Mouse (Mus musculus) heart, embryonic 12.5 days (tissue): Measurements from ENCODE around the gene Senp7. TPM values are rescaled to one million over a fixed set of nuclear protein-coding genes. Genes with fewer than 3 reads are reported as not detected.
A peak's percentile ranks its signal among the peaks of the same experiment; 100 is the strongest.
"Not testable (repeated sequence)": the region's sequence is repeated elsewhere in the genome, so short reads cannot be mapped to it uniquely, and the experiment has no call there.

Source experiments
- ATAC-seq: fragments of 200-750 bp; cut with Nextera tagmentation; 2 replicates; pipeline ENCODE4 v1.8.0; 2017; ENCODE audit warnings: moderate TSS enrichment, moderate library complexity; ENCODE audit not compliant: insufficient number of reproducible peaks, low FRiP score
- H3K27ac ChIP-seq: fragments of 300-500 bp; sonication (generic); 2 replicates; pipeline ENCODE4 v1.5.1; 2016; ENCODE audit warnings: mild to moderate bottlenecking, moderate library complexity; ENCODE audit not compliant: poor library complexity, severe bottlenecking
- H3K27me3 ChIP-seq: fragments of 300-500 bp; sonication (generic); replicated peaks from 2 replicates; pipeline ENCODE4 v1.6.1; 2016; ENCODE audit warnings: mild to moderate bottlenecking, moderate library complexity
- H3K36me3 ChIP-seq: fragments of 300-500 bp; sonication (generic); 2 replicates; pipeline ENCODE4 v1.6.1; 2016; ENCODE audit warnings: mild to moderate bottlenecking, moderate library complexity
- H3K4me1 ChIP-seq: fragments of 300-500 bp; sonication (generic); replicated peaks from 2 replicates; pipeline ENCODE4 v1.6.1; 2016; ENCODE audit warnings: mild to moderate bottlenecking
- H3K4me2 ChIP-seq: fragments of 300-500 bp; sonication (generic); 2 replicates; pipeline ENCODE4 v1.6.1; 2016; ENCODE audit warnings: mild to moderate bottlenecking, moderate library complexity
- H3K4me3 ChIP-seq: fragments of 300-500 bp; sonication (generic); 2 replicates; pipeline ENCODE4 v1.5.1; 2016; ENCODE audit warnings: mild to moderate bottlenecking
- H3K9ac ChIP-seq: fragments of 300-500 bp; sonication (generic); 2 replicates; pipeline ENCODE4 v1.6.1; 2016; ENCODE audit warnings: mild to moderate bottlenecking, moderate library complexity
- H3K9me3 ChIP-seq: fragments of 300-500 bp; sonication (generic); replicated peaks from 2 replicates; pipeline ENCODE4 v1.6.1; 2016; ENCODE audit warnings: mild to moderate bottlenecking, moderate library complexity
- WGBS: fragments of 180-500 bp; shearing (Covaris S2); methylation state at CpG from one replicate; pipeline ENCODE4 v1.1.7; 2016; 5-methylcytosine and 5-hydroxymethylcytosine counted together
- polyA plus RNA-seq: library from polyadenylated mRNA; unstranded; fragments of >200 nt; fragmentation: Nextera tagmentation; extraction: Ambion mirVana; gene quantifications from 2 replicates; pipeline ENCODE4 v1.2.1, GENCODE M21; 2016

Senp7 gene
- polyA plus RNA-seq, 1 experiment from 2014 or later, result 20.8 TPM

GRCm38 (mm10) chr16:56068523-56069070 lies 20.5 kb downstream of the Senp7 start:
- 82% methylated on average over 6 of the region's 6 CpGs for WGBS
- no peaks in the 10 kb centered on the region for H3K4me1 ChIP-seq
- no peak overlapping the region for H3K4me2 ChIP-seq
- no peak overlapping the region for H3K4me3 ChIP-seq
- H3K36me3 ChIP-seq, result no peaks in the 10 kb centered on the region
- ATAC-seq, result no peak
- H3K27ac ChIP-seq, result no peak overlapping the region
- peaks cover 5% of the 10 kb centered on the region; the same call in 1 of the 2 replicates for H3K27me3 ChIP-seq
- H3K9ac ChIP-seq, result no peak overlapping the region
- no peaks in the 10 kb centered on the region for H3K9me3 ChIP-seq

- no peaks in the 10 kb centered on the region for H3K27me3 ChIP-seq
- peaks cover 4% of the 10 kb centered on the region; the same call in 1 of the 2 replicates for H3K4me1 ChIP-seq
- ATAC-seq, result peak; percentile 85
- no peaks in the 10 kb centered on the region for H3K9me3 ChIP-seq
- H3K4me2 ChIP-seq, result peak overlapping the region; percentile 19; the same call in 1 of the 2 replicates
- WGBS, result 34% methylated on average over 5 of the region's 5 CpGs
- H3K36me3 ChIP-seq, result no peaks in the 10 kb centered on the region
- 0 out of 2 replicates have a peak overlapping the region, but pooled peaks have one; percentile 24 for H3K9ac ChIP-seq
- H3K27ac ChIP-seq, result peak overlapping the region; percentile 67
- no peak overlapping the region for H3K4me3 ChIP-seq
Measured at GRCm38 (mm10) chr16:56071317-56072232, 23.4 kb downstream of the Senp7 start.

GRCm38 (mm10) chr16:56072533-56072932 lies 24.4 kb downstream of the Senp7 start:
- Histone ChIP-seq H3K36me3 (no peaks in the 10 kb centered on the region), H3K9ac (no peak overlapping the region), H3K27me3 (no peaks in the 10 kb centered on the region), H3K4me3 (no peak overlapping the region), H3K9me3 (no peaks in the 10 kb centered on the region), H3K27ac (no peak overlapping the region), H3K4me1 (peaks cover 6% of the 10 kb centered on the region; the same call in 1 of the 2 replicates), H3K4me2 (no peak overlapping the region)
- no peak for ATAC-seq
- WGBS, result 80% methylated on average over 6 of the region's 6 CpGs

- H3K4me3 ChIP-seq, H3K27me3 ChIP-seq, ATAC-seq, H3K9ac ChIP-seq, H3K4me1 ChIP-seq, H3K4me2 ChIP-seq, H3K36me3 ChIP-seq, H3K9me3 ChIP-seq, H3K27ac ChIP-seq: not testable (repeated sequence)
- 88% methylated on average over 6 of the region's 6 CpGs for WGBS
Measured at GRCm38 (mm10) chr16:56073150-56073549, 25.0 kb downstream of the Senp7 start.

- H3K9ac ChIP-seq, result no peak overlapping the region
- H3K4me1 ChIP-seq, result peaks cover 6% of the 10 kb centered on the region; the same call in 1 of the 2 replicates
- 60% methylated on average over 1 of the region's 1 CpGs for WGBS
- 0 out of 2 replicates have a peak, but pooled peaks cover 2% of the 10 kb centered on the region for H3K36me3 ChIP-seq
- H3K4me2 ChIP-seq, result no peak overlapping the region
- H3K9me3 ChIP-seq, result no peaks in the 10 kb centered on the region
- peak; percentile 36 for ATAC-seq
- H3K27me3 ChIP-seq, result no peaks in the 10 kb centered on the region
- H3K4me3 ChIP-seq, result no peak overlapping the region
- H3K27ac ChIP-seq, result no peak overlapping the region
Measured at GRCm38 (mm10) chr16:56074122-56074521, 26.0 kb downstream of the Senp7 start.

GRCm38 (mm10) chr16:56074565-56074964 lies 26.4 kb downstream of the Senp7 start:
- no peaks in the 10 kb centered on the region for H3K9me3 ChIP-seq
- no peaks in the 10 kb centered on the region for H3K27me3 ChIP-seq
- no peak overlapping the region for H3K9ac ChIP-seq
- H3K4me3 ChIP-seq, result no peak overlapping the region
- H3K36me3 ChIP-seq, result 0 out of 2 replicates have a peak, but pooled peaks cover 2% of the 10 kb centered on the region
- peaks cover 6% of the 10 kb centered on the region; the same call in 1 of the 2 replicates for H3K4me1 ChIP-seq
- ATAC-seq, result no peak
- peak overlapping the region; percentile 90 for H3K27ac ChIP-seq
- 65% methylated on average over 5 of the region's 5 CpGs for WGBS
- H3K4me2 ChIP-seq, result no peak overlapping the region

GRCm38 (mm10) chr16:56075222-56076111 lies 27.3 kb downstream of the Senp7 start:
- WGBS, result under 1% methylated on average over 47 of the region's 66 CpGs

GRCm38 (mm10) chr16:56076121-56076869 lies 28.2 kb downstream of the Senp7 start:
- Histone ChIP-seq H3K36me3 (0 out of 2 replicates have a peak, but pooled peaks cover 2% of the 10 kb centered on the region), H3K27me3 (no peaks in the 10 kb centered on the region), H3K27ac (peak overlapping the region; percentile 90), H3K4me1 (peaks cover 6% of the 10 kb centered on the region; the same call in 1 of the 2 replicates), H3K4me3 (peak overlapping the region; percentile 80), H3K9me3 (no peaks in the 10 kb centered on the region), H3K4me2 (peak overlapping the region; percentile 66), H3K9ac (peak overlapping the region; percentile 84)
- WGBS, result 15% methylated on average over 11 of the region's 11 CpGs
- ATAC-seq, result no peak

More at GRCm38 (mm10) chr16:56075222-56076111, 27.3 kb downstream of the Senp7 start:
- Histone ChIP-seq H3K9me3 (no peaks in the 10 kb centered on the region), H3K9ac (peak overlapping the region; percentile 84), H3K4me3 (peak overlapping the region; percentile 80), H3K4me2 (peak overlapping the region; percentile 66), H3K27ac (peak overlapping the region; percentile 90), H3K36me3 (0 out of 2 replicates have a peak, but pooled peaks cover 2% of the 10 kb centered on the region), H3K4me1 (peaks cover 6% of the 10 kb centered on the region; the same call in 1 of the 2 replicates), H3K27me3 (no peaks in the 10 kb centered on the region)
- peak; percentile 85 for ATAC-seq

GRCm38 (mm10) chr16:56079419-56079818 lies 31.3 kb downstream of the Senp7 start:
- H3K27me3 ChIP-seq, result no peaks in the 10 kb centered on the region
- H3K36me3 ChIP-seq, result peaks cover 2% of the 10 kb centered on the region
- H3K9me3 ChIP-seq, result no peaks in the 10 kb centered on the region
- WGBS, result 85% methylated on average over 1 of the region's 1 CpGs
- no peak overlapping the region for H3K27ac ChIP-seq
- no peak overlapping the region for H3K9ac ChIP-seq
- peaks cover 6% of the 10 kb centered on the region; the same call in 1 of the 2 replicates for H3K4me1 ChIP-seq
- no peak for ATAC-seq
- no peak overlapping the region for H3K4me3 ChIP-seq
- H3K4me2 ChIP-seq, result no peak overlapping the region

GRCm38 (mm10) chr16:56081691-56082090 lies 33.6 kb downstream of the Senp7 start:
- Histone ChIP-seq H3K4me2 (no peak overlapping the region), H3K36me3 (peaks cover 14% of the 10 kb centered on the region), H3K9me3 (no peaks in the 10 kb centered on the region), H3K27ac (no peak overlapping the region), H3K4me1 (peaks cover under 1% of the 10 kb centered on the region; the same call in 1 of the 2 replicates), H3K4me3 (no peak overlapping the region), H3K9ac (no peak overlapping the region), H3K27me3 (no peaks in the 10 kb centered on the region)
- WGBS, result 79% methylated on average over 4 of the region's 4 CpGs
- ATAC-seq, result no peak
